Mouse (Mus musculus): Measurements from ENCODE around the gene Hapln2.

The Hapln2 gene

DNA sequence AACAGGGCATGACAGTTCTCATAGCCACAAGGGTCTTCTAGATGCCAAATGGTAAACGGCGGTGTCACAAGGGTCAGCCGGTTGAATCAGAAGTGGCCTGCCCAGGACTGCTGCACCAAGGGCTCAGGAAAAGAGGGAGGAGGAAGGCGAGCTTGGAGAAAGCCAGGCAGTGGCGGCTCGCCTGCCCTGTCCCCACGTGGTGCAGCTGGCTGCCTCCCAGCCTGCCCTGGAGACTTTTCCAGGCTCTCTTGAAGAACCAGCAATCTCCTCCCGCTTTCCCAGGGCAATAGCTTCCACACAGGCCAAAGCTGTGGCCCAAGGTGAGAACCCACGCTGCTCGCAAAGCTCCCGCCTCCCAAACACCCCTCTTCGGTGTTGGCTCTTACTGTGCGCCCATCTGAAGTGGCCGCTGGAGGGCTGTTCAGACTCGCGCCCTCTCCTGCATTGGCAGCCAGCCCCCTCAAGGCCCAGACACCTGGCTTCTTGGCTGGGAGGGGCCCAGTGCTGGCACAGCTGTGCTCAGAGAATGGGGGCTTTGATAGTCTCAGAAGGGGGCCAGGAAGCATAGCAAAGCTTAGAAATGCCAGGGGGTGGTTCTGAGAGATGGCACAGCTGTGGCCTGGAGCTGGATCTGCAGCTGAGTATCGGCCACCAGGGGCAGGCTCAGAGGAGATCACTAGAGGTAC is 24.9 kb downstream of the Hapln2 start:
- no peak for DNase-seq

DNA sequence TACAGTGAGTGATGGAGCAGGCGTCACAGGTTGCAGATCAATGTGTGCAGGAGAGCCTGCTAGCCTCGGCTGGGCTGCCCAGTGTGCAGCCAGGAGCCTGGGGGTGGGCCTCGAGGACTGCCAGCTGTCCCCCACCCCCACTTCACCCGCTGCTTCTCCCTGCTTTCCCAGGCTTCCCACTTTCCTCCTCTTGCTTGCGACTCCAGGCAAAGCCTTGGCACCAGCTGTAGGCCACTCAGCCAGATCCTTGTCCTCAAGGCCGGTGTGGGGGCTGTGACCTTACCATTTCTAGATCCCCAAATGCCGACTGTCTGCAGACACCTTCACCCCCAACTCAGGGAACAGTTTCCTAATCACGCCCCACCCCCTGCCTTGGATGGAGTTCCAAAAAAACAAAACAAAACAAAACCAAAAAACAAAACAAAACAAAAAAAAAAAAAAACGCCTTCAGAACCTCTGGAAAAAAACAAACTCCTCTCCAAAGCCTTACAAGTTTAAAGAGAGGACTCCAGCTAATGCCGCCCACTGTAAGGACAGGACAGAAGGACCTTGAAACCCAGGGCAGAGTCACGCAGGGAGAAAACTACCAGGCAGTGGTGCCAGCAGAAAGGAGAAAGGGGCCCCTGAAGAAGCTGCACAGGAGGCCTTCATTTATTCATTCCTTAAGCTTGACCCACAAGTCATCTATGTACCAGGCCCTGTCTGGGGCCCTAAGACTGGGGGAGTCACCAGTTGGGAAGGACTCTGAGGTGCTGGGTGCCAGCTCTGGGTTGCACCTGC is 26.4 kb downstream of the Hapln2 start:
- no peak for DNase-seq

DNA sequence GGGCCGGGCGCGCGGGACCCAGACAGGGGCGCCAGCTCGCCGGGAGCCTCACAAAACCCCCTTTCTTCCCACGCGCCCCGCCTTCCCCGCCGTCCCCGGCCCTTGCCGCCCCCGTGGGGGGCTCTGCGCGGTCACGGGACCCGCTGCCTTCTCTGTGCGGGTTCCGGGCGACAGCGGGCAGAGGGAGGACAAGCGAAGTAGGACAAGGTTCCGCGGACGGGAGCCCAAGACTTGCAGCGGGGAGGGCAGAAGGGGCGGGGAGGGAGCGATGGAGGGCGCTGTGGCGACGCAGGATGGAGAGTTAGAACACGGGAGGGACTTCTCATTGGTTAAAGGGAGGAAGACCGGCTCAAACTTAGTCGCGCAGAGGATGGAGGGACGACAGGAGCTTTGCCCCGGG is 27.2 kb downstream of the Hapln2 start, which contains the start of gene Bcan:
Gene Bcan, minus strand, starts transcription at position 50 of the 400 bp plus-strand sequence.
- DNase-seq, result no peak

DNA sequence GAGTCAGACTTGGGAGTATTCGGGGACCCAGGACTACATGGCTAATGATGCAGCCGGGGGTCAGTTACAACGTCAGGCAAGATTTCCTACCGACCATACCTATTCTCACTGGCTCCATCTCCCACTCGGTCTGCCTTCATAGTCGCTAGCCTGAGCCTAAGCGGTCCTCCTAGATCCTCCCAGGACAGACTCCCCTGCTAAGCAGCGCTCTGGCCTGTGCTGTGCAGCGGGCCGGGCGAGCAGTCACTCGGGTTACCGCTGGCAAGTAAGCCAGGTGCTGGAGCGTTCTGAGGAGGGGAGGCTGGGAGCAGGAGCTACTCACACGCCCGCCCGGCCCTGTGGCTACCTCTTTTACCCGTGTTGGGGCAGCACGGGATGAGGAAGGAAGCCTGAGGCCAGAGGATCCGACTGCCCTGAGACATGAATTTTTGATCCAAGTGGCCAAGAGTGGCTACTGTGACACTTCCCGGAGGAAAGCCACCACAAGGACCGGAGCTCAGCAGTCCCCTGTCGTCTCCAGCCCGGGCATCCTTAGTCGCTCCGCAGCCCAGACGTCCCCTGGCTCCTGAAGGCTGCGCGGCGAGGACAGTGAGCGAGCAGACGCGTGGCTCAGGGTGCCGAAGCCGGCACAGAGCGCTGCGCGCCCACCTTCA is 28.0 kb downstream of the Hapln2 start:
- no peak for DNase-seq

DNA sequence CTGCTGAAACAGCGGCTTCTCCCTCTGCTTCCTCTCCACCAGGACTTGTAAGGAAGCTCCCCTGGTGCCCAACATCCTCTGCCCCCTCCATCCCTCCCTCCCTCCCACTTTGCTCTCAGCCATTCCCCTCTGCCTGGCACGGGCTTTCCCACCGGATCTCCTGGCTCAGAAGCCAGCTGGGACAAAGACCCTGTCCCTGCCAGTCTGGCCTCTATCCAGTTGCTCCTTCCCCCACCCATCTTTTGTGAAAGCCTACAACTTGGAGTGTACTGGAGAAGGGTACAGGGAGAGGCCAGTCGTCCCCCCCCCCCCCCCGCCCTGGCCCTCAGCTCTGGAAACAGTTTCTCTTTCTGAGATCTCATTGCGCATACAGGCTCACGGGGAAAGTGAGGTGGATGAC is 28.6 kb downstream of the Hapln2 start:
- DNase-seq, result no peak

DNA sequence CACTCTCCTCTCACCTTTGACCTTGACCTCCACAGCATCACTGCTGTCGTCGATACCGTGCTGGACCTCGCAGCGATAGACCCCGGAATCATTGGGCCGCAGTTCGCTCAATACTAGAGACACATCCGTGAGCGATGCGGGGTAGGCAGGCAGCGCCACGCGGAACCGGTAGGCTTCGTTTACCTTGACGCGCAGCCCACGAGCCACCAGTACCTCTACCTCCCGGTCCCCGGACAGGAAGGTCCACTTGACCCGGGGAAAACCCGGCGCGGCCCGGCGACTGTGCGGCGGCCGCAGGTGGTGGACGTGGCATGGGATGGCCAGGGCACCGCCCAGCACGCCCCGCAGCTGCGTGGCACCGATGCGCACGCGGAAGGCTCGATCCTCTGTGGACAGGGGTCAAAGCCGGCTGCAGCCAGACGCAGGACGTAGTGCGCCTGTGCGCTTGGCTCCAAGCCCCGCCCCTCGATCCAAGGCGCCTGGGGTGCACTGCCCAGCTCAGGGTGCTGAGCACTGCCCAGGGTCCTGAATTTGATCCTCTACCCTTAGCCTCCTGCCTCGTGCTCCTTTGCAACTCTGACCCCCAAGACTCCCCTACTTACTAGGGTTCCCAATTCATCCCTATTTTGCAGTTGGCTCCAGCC is 30.3 kb downstream of the Hapln2 start:
- DNase-seq, result no peak

DNA sequence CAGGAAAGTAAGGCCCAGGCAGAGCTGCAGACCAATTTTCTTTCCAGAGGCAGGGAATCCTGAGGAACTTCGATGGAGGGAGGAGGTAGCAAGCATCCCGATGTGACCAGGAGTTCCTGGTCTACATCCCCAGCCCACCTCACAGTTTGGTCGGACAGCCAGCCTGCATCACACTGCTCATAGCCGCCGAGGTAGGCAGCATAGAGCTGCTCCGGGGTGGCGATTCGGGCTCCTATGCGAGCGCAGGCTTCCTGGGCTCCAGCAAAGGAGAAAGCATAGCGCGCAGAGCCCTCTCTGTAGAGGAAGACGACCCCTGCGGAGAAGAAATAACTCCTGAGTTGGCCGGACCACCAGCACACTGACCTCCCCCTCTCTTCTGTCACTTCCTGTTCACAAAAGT is 31.0 kb downstream of the Hapln2 start:
- no peak for DNase-seq

DNA sequence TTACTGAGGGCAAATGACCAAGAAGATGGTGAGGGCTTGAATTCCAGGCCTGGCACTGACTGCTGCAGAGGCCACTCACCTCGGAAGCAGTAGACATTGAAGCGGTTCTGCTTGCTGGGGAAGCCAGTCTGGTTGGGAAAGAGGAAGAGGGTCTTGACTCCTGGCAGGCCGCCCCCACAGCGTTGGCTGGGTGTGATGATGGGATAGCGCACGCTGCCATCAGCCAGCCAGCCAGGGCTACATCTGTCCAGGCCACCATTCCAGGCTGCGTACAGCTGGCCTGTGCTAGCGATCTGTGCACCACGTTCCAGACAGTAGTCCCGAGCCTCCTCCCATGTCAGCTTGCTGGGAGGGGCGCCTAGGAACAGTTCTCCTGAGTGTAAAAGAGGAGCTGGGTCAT is 32.1 kb downstream of the Hapln2 start:
- DNase-seq, result no peak

DNA sequence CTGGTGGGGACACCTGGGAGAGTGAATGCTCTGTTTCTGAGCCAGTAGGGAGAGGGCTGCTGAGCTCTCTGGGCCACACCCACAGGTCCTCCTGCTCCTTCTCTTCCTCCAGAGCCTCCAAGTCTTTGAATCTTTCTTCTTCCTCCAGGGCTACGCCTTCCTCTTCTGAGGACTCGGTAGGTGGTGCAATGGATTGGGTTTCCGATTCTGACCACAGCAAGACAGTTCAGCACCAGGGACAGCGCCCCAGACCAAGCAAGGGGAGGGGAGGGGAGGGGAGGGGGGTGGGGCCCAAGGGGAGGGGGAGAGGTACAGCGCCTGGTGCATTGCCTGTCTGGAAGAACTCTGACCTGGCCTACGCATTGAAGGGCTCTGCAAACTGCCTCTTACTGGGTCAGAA is 33.9 kb downstream of the Hapln2 start:
- no peak for DNase-seq

DNA sequence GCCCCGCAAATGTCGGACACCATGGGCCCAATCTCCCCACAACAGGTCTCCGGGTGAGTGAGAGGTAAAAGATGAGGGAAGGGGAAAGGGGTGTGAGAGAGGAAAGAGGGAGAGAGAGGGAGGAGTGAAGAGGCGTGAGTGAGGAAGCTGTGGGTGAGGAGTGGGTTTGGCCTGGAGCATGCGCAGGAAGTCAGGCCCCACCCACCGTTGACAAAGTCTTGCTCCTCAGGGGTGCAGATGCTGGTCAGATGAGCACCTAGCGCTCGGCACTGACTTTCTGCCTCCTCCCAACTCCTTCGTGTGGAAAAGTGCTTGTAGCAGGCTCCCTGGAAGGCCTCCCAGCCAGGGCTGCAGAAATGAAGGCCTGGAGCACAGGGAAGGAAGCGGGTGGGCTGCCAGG is 37.4 kb downstream of the Hapln2 start:
- DNase-seq, result no peak

DNA sequence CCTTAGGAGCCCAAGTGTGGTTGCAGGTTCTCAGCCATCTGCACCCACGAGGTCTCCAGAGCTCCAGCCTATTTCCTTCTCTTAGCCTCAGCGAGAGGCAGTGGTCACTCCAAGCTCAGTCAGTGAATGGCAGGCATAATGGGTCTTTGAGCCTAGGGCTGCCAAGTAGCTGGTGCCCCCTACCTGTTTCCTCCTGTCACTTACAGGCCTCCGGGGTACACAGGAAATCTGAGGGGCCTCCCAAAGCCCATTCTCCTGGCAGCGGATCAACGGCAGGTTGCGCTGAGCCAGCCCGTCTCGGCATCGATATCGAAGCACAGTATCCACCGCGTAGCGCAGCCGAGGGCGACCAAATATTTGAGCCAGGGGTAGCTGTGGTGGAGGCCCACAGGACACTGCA is 39.3 kb downstream of the Hapln2 start:
- no peak for DNase-seq

DNA sequence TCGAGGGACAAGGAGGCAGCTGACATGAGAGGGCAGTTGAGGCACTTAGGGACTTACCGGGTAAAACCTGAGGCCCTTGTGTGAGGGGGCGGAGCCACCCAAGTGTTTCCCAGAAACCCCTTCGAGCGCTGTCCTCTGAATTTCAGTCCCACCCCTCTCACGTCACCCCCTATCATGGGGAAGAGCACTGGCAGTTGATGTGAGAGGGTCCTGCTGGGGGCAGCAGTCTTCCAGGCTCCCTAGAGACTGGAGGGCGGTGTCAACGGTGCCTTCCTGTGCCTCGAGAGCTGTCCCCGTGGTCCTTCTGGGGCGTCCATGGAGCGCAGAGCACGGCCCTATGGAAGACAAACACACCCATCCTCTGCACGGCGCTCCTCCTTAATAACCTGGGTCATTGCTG is 39.8 kb downstream of the Hapln2 start:
- DNase-seq, result no peak

DNA sequence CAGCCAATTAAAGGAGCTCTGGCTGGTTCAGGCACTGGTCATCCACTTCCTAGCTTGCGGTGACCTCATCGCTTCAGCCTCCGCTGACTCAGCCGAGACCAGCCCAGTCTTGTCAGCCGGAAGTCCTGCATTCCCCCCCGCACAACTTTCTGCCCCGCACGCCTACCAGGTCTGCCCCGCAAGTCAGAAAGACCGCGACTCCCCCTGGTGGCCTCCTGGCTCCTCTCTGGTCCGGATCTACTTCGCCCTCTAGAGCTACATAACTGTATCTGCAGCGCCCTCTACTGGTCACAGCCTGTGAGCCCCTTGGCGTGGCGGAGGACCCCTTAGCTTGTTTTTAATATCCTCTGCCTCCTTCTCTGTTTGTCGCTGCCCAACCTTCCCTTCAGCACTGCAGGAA is 40.5 kb downstream of the Hapln2 start:
- DNase-seq, result peak; percentile 81

DNA sequence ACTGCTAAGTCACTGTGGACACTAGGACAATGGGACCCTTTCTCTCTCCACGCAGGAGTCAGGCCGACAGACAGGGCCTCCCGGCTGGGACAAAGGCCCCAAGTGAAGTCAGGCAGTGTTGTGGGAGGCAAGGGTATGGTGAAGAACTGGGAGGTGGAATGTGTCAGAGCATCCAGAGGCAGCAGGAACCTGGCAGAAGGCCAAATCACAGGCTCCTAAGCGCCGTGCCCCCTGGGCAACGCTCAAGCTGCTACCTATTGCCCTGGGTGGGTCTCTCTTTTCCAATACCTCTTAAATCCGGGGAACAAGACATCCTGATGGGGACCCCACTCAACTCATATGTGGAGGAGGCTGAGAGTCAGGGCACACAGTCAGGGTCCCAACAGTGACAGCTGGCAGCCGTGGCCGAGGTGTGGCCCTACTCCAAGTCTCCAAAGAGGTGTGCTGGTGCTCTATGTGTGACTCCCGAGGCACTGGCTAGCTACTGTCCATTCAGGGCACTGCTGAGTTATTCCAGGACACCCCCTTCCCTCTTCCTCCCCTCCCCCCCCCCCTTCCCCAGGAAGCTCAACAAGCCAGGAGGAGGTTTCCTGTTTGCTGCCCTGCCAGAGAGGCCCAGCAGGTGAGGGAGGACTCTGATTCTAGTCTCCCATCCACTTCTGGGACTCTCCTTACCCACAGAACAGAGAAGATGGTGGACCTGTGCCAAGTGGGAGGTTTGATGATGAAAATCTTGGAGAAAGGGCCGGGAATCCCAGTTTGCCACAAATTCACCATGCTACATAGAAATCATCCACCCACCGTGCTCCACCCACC is 41.7 kb downstream of the Hapln2 start:
- DNase-seq, result no peak

DNA sequence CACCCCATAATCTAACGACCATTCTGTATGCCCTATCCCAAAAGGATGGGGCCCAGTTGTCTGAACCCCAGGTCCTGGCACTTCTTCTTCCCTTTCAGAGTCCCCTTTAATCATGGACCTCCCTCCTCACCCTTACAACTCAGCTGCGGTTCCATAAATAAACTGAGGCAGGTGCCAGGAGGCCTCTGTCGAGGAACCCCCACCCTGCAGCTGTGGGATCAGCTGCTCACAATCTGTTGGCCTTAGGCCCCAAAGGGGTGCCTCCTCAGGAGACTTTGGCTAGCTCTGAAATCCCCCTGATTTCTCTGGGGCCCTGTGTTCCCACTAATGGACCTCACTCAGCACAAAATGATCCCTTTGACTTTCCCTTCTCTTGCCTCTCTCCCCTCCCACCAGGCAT is 43.3 kb downstream of the Hapln2 start:
- no peak for DNase-seq

DNA sequence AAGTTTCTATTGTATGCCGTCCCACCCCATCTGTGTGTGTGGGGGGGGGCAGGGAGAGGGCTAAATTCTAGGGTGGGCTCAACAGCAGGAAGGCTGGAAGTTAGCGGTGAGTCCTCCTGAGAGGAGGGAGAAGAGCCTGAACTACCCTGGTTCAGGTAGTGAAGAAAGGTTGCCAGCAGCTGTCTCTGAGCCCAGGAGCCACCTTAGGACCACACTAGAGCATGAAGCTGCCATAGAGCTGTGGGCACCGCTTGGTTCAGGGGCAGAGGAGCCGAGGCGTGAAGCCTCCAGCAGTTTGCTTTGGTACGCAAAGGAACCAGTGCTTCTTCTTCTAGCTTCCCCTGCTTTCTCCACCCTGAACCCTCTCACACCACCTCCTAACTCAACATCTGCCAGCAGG is 43.8 kb downstream of the Hapln2 start:
- no peak for DNase-seq

DNA sequence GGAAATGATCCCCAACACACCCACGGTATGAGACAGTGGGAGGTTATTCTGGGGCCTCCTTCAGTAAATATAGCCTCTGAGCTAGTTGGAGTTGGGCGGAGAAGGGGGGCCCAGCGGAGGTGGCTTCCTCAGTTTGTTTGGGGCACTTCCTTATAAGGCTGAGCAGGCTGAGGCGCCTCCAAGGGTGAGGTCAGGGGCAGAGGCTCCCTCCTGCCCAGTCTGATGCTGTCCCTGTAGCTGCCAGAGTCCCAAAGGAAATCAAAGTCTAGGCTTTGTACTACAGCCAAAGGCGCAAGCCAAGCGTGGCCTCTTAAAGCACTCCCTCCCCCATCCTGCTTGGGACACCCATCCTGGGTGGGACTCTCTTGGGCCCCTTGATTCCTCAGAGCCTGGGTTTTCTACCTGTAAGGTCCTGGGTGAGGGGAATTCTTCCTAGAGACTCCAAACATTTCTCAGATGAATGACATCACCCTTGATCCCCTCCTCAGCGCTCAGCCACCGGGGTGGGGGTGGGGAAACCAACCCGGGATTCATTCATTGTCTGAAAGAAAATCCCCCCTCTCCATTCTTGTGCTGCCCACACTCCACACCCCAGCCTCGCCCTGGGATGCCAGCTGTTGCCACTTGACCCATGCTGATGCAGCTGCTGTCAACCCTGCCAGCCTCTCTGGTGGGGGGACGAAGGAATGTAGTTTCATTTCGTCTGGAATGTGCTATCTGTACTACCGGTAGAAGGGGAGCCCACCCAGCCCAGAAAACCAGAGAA is 44.4 kb downstream of the Hapln2 start:
- DNase-seq, result no peak

DNA sequence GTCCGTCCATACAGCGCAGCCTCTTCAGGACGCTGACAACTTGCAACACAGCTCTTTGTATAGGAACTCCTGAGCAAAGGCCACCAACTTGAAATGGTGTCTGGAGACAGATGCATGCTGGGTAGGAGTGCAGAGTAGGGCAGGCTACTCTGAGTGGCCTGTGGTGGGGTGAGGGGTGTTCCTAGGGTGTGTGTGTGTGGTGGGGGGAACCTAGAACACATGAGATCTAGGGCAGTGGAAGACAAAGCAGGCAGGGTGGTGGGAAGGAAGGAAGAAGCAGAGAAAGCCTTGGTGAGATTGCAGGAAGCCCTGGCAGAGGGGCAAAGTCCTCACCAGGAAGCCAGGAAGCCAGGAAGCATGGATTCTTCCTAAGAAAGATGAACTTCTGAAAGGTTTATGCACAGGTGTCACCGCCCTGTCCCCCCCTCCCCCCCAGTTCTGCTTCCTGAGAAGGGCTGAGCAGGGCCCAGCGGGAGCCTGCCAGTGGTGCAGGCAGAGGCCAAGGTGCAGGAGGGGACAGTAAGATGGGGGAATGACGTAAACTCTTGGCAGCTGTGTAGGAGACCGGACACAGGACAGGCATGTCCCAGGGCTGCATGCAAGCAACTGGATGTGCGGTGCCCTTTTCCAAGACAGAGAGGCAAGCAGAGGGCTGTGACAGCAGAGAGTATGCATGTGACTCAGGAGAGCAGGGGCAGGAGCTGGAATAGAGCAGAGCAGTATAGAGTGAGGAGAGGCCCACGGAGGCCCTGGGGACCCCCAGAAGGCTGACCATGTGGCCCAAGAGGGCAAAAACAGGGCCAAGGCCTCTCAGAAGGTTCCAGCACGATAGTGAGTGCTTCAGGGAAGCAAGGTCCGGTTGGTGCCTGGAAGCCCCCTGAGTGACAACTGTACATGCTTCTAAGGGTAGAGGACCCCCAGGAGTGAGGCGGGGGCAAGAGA is 45.2 kb downstream of the Hapln2 start:
- no peak for DNase-seq

DNA sequence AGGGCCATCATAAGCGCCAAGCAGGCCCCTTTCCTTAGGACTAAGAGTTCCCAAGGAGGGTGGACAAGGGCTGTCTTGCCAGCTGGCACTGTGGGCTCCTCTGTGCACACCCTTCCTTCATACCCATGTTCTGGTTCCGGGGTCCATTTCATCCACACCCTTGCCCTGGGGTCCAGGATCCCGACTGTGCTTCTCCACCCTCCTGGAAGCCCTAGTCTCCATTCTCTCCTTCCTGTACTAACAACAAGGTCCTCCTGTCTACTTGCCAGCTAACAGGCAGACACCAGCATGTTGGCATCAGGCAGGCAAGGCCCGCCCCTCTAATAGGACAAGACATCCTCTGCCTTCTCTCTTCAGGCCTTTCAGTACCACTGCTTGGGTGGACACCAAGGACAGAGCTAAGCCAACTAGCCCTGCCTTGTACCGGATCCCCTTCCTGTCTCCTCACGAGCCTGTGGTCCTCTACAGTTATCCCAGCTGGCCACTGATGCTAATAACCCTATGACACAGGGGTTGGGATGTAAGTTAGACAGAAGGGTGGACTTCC is 46.1 kb downstream of the Hapln2 start:
- DNase-seq, result no peak

DNA sequence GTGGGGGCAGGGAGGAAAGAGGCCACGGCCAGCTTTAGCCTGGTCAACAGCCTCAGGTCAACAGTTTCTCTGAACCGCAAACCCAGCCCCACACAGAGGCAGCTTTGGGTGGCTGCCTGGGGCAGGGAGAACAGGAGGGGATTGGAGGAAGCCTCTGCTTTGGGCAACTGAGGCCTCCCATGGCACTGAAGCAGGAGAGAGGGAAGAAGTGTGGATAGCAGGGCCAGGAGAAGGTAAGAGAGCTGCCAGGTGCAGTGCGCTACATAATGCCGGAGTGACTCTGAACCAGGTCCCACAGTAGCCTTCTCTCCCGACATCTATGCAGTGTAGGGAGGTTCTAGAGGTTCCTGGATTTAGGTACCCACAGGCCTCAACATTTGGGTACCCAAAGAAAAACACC is 46.7 kb downstream of the Hapln2 start:
- DNase-seq, result no peak

Data from cerebellum, adult 8-10 months (tissue).